Mouse (Mus musculus) stomach, embryonic 16.5 days (tissue): ENCODE data around the gene Siah1a. TPM values are rescaled to one million over a fixed set of nuclear protein-coding genes. Genes with fewer than 3 reads are reported as not detected.

ENCODE experiments used
- ATAC-seq: fragments of 200-750 bp; cut with Nextera tagmentation; 2 replicates; pipeline ENCODE4 v1.8.0; 2017; ENCODE audit warnings: moderate number of reproducible peaks, moderate TSS enrichment; ENCODE audit not compliant: insufficient read depth, low FRiP score
- H3K27ac ChIP-seq: fragments of 300-500 bp; sonication (generic); 2 replicates; pipeline ENCODE4 v1.5.1; 2014; ENCODE audit warnings: low read length
- H3K27me3 ChIP-seq: fragments of 300-500 bp; sonication (generic); 2 replicates; pipeline ENCODE4 v1.6.1; 2014; ENCODE audit warnings: low read length, control low read depth, mixed read lengths; ENCODE audit not compliant: control insufficient read depth, insufficient read depth
- H3K36me3 ChIP-seq: fragments of 300-500 bp; sonication (generic); 2 replicates; pipeline ENCODE4 v1.6.1; 2014; ENCODE audit warnings: low read length; ENCODE audit not compliant: control insufficient read depth, insufficient read depth
- H3K4me1 ChIP-seq: fragments of 300-500 bp; sonication (generic); 2 replicates; pipeline ENCODE4 v1.6.1; 2014; ENCODE audit warnings: low read length, control low read depth, mixed read lengths; ENCODE audit not compliant: control insufficient read depth, insufficient read depth
- H3K4me2 ChIP-seq: fragments of 300-500 bp; sonication (generic); 2 replicates; pipeline ENCODE4 v1.6.1; 2014; ENCODE audit warnings: low read depth, low read length, mixed read lengths
- H3K4me3 ChIP-seq: fragments of 300-500 bp; sonication (generic); replicated peaks from 2 replicates; pipeline ENCODE4 v1.5.1; 2014; ENCODE audit warnings: mild to moderate bottlenecking, low read length
- H3K9ac ChIP-seq: fragments of 300-500 bp; sonication (generic); 2 replicates; pipeline ENCODE4 v1.6.1; 2014; ENCODE audit warnings: low read length
- H3K9me3 ChIP-seq: fragments of 300-500 bp; sonication (generic); replicated peaks from 2 replicates; pipeline ENCODE4 v1.6.1; 2016; ENCODE audit warnings: low read length, control low read depth; ENCODE audit not compliant: control insufficient read depth
- WGBS: fragments of 180-500 bp; shearing (Covaris S2); extraction: QIAGEN DNeasy Blood & Tissue Kit; methylation state at CpG from one replicate; pipeline ENCODE4 v1.1.7; 2014; 5-methylcytosine and 5-hydroxymethylcytosine counted together
- polyA plus RNA-seq: library from polyadenylated mRNA; unstranded; fragments of >200 nt; fragmentation: Nextera tagmentation; extraction: Ambion mirVana; gene quantifications from 2 replicates; pipeline ENCODE4 v1.2.1, GENCODE M21; 2015

Gene Siah1a
- polyA plus RNA-seq, 1 experiment from 2014 or later, result 26.6 TPM

- no peaks in the 10 kb centered on the region for H3K4me1 ChIP-seq
- WGBS, result 88% methylated on average over 2 of the region's 2 CpGs
- no peak overlapping the region for H3K4me2 ChIP-seq
Measured at GRCm38 (mm10) chr8:86695703-86696102, 50.0 kb downstream of the Siah1a start.

GRCm38 (mm10) chr8:86694011-86694410 is 51.7 kb downstream of the Siah1a start:
- Histone ChIP-seq H3K4me2 (no peak overlapping the region), H3K9ac (no peak overlapping the region), H3K4me1 (no peaks in the 10 kb centered on the region), H3K4me3 (no peak overlapping the region), H3K27ac (no peak overlapping the region), H3K9me3 (no peaks in the 10 kb centered on the region), H3K36me3 (no peaks in the 10 kb centered on the region), H3K27me3 (no peaks in the 10 kb centered on the region)
- WGBS, result 83% methylated on average over 1 of the region's 1 CpGs
- ATAC-seq, result no peak

More at GRCm38 (mm10) chr8:86695703-86696102, 50.0 kb downstream of the Siah1a start:
- no peak for ATAC-seq
- Histone ChIP-seq H3K9me3 (no peaks in the 10 kb centered on the region), H3K27me3 (no peaks in the 10 kb centered on the region), H3K9ac (no peak overlapping the region), H3K27ac (no peak overlapping the region), H3K36me3 (no peaks in the 10 kb centered on the region), H3K4me3 (no peak overlapping the region)

- Histone ChIP-seq H3K4me3 (no peak overlapping the region), H3K9me3 (no peaks in the 10 kb centered on the region), H3K36me3 (no peaks in the 10 kb centered on the region), H3K4me1 (no peaks in the 10 kb centered on the region), H3K4me2 (no peak overlapping the region), H3K27me3 (no peaks in the 10 kb centered on the region), H3K27ac (no peak overlapping the region), H3K9ac (no peak overlapping the region)
- ATAC-seq, result no peak
- WGBS, result 76% methylated on average over 1 of the region's 1 CpGs
Measured at GRCm38 (mm10) chr8:86692107-86692506, 53.6 kb downstream of the Siah1a start.

DNA sequence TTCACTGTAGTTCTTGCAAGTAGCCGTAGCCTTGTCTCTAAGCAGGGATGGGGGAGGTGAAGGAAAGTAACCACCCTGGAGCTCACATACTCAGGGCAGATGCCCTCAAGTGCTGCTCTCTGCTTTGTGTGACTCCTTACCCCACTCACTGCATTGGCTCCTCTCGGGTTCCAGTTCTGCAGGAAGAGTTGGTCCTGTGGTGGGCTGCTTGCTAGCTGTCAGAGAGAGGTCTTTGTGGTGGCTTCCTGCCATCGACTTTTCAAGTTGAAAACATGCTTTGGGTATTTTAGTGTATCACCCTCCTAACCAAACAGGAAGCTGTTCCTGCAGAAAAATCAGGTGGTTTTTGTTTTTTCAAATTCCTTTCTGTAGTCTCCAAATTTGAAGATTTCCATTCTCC is 59.1 kb downstream of the Siah1a start:
- Histone ChIP-seq H3K4me2 (no peak overlapping the region), H3K9me3 (no peaks in the 10 kb centered on the region), H3K27ac (no peak overlapping the region), H3K27me3 (no peaks in the 10 kb centered on the region), H3K4me3 (no peak overlapping the region), H3K4me1 (no peaks in the 10 kb centered on the region), H3K36me3 (no peaks in the 10 kb centered on the region), H3K9ac (no peak overlapping the region)
- WGBS, result 70% methylated on average over 3 of the region's 3 CpGs
- ATAC-seq, result no peak

Other genes starting within 250 kb of the Siah1a start
- gene Abcc12, start 165.2 kb downstream of the Siah1a start, polyA plus RNA-seq, result 0.14 and 0.19 TPM in 2 replicates
- gene Lonp2, start 121.9 kb downstream of the Siah1a start, polyA plus RNA-seq, result 58.4 and 61.4 TPM in 2 replicates
- 1.8 and 2.2 TPM in 2 replicates for gene Gm10638, start 235 bp downstream of the Siah1a start, polyA plus RNA-seq
- 6.3 and 6.8 TPM in 2 replicates for gene N4bp1, start 139.3 kb upstream of the Siah1a start, polyA plus RNA-seq